Mouse (Mus musculus) brain, embryonic 14.5 days (tissue): ENCODE measurements at regions not wholly inside any gene's neighbourhood (a gene's known extent, or its start where the extent isn't known, plus 50 kb on each side); places are given as distances from the start of the nearest gene placed in this dataset.

ENCODE experiments used
- CTCF ChIP-seq: fragments of 200-500 bp; IDR thresholded peaks from 2 replicates; pipeline ENCODE4 v1.5.1; 2012; ENCODE audit warnings: inconsistent platforms, mild to moderate bottlenecking, moderate library complexity, borderline replicate concordance; ENCODE audit not compliant: insufficient read depth, insufficient read length; ENCODE audit errors: extremely low read depth
- POLR2A ChIP-seq: fragments of 200-500 bp; IDR thresholded peaks from 2 replicates; pipeline ENCODE4 v1.6.1; 2012; ENCODE audit warnings: mild to moderate bottlenecking, inconsistent platforms, borderline replicate concordance; ENCODE audit not compliant: poor library complexity, insufficient read depth, insufficient read length, severe bottlenecking; ENCODE audit errors: extremely low read depth

DNA sequence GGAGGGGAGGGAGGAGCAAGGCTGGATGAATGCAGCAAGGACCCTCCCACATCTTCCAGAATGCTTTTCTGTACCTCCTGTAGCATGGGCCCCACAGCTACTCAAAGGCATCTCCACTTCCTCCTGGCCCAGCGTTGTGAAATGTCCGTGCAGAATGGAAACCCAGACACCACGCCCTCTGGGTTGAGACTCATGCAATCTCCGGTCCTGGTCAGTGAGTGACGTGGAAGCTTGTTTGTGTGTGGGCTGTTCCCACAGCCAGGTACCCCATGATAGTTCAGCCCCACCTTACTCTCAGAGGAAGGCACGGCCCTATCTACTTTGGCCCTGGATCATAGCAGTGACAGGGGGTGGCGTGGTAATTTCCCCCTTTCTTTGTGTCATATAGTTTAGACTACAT is 120.8 kb upstream of the Cxcr4 start:
- TF ChIP-seq CTCF, result no peak
- no peak for TF ChIP-seq POLR2A
